Mouse (Mus musculus): ENCODE data around the gene Uimc1.

Uimc1 gene

GRCm38 (mm10) chr13:54997568-54997967 lies 102.5 kb downstream of the Uimc1 start:
- DNase-seq (ENCODE audit: low read depth in 2 of 2, low spot score in 2 of 2) = no peak

GRCm38 (mm10) chr13:54995161-54995560 lies 104.9 kb downstream of the Uimc1 start:
- no peak for DNase-seq (ENCODE audit: low read depth in 2 of 2, low spot score in 2 of 2)

- DNase-seq (ENCODE audit: low read depth in 2 of 2, low spot score in 2 of 2) = no peak
Measured at GRCm38 (mm10) chr13:54994576-54994975, 105.5 kb downstream of the Uimc1 start.

GRCm38 (mm10) chr13:54992215-54992614 lies 107.9 kb downstream of the Uimc1 start:
- DNase-seq (ENCODE audit: low read depth in 2 of 2, low spot score in 2 of 2) = no peak

- no peak for DNase-seq (ENCODE audit: low read depth in 2 of 2, low spot score in 2 of 2)
Measured at GRCm38 (mm10) chr13:54988181-54988760, 111.8 kb downstream of the Uimc1 start.

- DNase-seq (ENCODE audit: low read depth in 2 of 2, low spot score in 2 of 2) = no peak
Measured at GRCm38 (mm10) chr13:54987405-54987804, 112.7 kb downstream of the Uimc1 start.

- DNase-seq (ENCODE audit: low read depth in 2 of 2, low spot score in 2 of 2) = no peak
Measured at GRCm38 (mm10) chr13:54983614-54984013, 116.5 kb downstream of the Uimc1 start.

- DNase-seq (ENCODE audit: low read depth in 2 of 2, low spot score in 2 of 2) = no peak
Measured at GRCm38 (mm10) chr13:54983001-54983400, 117.1 kb downstream of the Uimc1 start.

- DNase-seq (ENCODE audit: low read depth in 2 of 2, low spot score in 2 of 2) = no peak
Measured at GRCm38 (mm10) chr13:54980957-54981356, 119.1 kb downstream of the Uimc1 start.

- DNase-seq (ENCODE audit: low read depth in 2 of 2, low spot score in 2 of 2) = no peak
Measured at GRCm38 (mm10) chr13:54978804-54979203, 121.3 kb downstream of the Uimc1 start.
